Mouse (Mus musculus): ENCODE data around the gene Gli2.

DNA sequence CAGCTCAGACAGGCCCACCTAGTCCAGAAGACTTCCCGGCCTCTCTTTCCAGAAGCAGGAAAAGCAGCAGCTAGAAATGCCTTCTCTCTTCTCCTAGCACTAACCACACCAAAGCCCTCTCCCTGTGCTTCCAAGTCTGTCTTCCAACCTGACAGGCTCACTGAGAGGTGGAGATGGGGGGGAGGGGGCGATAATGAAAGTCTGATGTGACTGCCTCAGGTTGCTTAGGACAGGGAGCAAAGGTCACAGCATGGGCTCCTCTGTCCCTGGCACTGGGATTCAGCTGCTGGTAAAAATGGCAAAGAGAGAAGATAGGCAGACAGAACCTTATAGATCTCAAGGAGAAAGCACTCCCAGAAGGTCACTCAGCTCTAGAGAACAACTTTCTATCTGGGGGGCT is 70.0 kb downstream of the Gli2 start:
- TF ChIP-seq CTCF (IDR thresholded peaks at IDR 0.05; ENCODE audit: low read depth, low read length) (no peak), GATA1 (IDR thresholded peaks at IDR 0.05; ENCODE audit: borderline replicate concordance, low read length) (no peak)
